Mouse (Mus musculus): ENCODE measurements around the gene Olfr544. TPM values are rescaled to one million over a fixed set of nuclear protein-coding genes. Genes with fewer than 3 reads are reported as not detected.

The Olfr544 gene
- polyA plus RNA-seq, 1 experiment, result not detected

- peak within 1 kb of the TSS; percentile 73 for H3K27ac ChIP-seq (ENCODE audit: insufficient read depth, low read depth, low read length)
- H3K4me1 ChIP-seq (ENCODE audit: control insufficient read depth, insufficient read depth, low read length), result peaks cover 8% of the 10 kb centered on the region
- peak within 1 kb of the TSS; percentile 99 for H3K4me3 ChIP-seq (ENCODE audit: insufficient read depth, low read length)
- TF ChIP-seq POLR2A (IDR thresholded peaks at IDR 0.05; ENCODE audit: borderline replicate concordance, low read depth, low read length), result no peak
- TF ChIP-seq CTCF (IDR thresholded peaks at IDR 0.05; ENCODE audit: low read depth, low read length), result 0 out of 2 replicates have a peak, but pooled peaks have one; percentile 19
Observed at GRCm38 (mm10) chr7:102441657-102442391, 46.3 kb downstream of the Olfr544 start, which contains the start of gene Rrm1. Rrm1 (plus strand) TSS chr7:102441695.

DNA sequence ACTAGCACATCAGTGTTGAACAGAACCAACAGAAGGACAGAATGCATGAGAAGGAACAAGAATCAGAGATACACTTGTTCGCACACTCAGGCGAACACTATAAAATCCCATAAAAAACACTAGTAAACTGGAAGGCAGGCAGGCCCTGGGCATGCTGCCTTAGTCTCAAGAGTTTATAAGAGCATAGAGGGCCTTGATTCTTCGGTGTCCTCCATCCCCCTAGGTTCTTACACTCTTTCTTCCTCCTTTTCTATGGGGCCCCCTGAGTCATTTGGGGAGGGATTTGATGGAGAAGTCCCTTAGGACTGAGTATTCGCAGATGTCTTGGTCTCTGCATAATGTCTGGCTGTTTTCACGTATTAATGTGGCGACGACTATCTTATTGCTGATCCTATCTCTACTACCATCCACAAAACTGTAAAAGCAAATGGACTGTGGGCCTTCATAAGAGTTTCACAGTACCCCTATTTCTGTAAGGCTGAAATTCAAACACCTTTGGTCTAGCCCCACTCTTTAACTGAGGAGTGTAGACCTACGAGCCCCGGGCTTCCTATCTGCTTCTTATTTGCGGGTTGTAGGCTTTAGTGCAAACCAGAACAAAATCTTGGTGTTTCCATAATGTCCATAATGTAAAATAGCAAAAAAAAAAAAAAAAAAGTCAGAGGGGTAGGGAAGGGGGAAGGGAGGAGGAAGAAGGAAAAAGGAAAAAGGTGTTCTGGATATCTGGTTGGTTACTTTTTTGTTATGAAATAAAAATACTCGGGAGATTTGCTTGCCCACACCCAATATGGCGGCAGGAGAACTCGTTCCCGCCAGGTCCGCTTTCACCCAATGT, 47.1 kb downstream of the Olfr544 start:
- Histone ChIP-seq H3K4me3 (ENCODE audit: insufficient read depth, low read length) (no peak overlapping the region; the same call in 1 of the 2 replicates), H3K27ac (ENCODE audit: insufficient read depth, low read depth, low read length) (no peak overlapping the region), H3K4me1 (ENCODE audit: control insufficient read depth, insufficient read depth, low read length) (peaks cover 8% of the 10 kb centered on the region)
- no peak for TF ChIP-seq CTCF (IDR thresholded peaks at IDR 0.05; ENCODE audit: low read depth, low read length)
- no peak for TF ChIP-seq POLR2A (IDR thresholded peaks at IDR 0.05; ENCODE audit: borderline replicate concordance, low read depth, low read length)

- no peak overlapping the region for H3K27ac ChIP-seq (ENCODE audit: insufficient read depth, low read depth, low read length)
- no peak for TF ChIP-seq POLR2A (IDR thresholded peaks at IDR 0.05; ENCODE audit: borderline replicate concordance, low read depth, low read length)
- no peak for TF ChIP-seq CTCF (IDR thresholded peaks at IDR 0.05; ENCODE audit: low read depth, low read length)
- peaks cover 15% of the 10 kb centered on the region for H3K4me1 ChIP-seq (ENCODE audit: control insufficient read depth, insufficient read depth, low read length)
- H3K4me3 ChIP-seq (ENCODE audit: insufficient read depth, low read length), result no peak overlapping the region
Observed at GRCm38 (mm10) chr7:102434344-102434743, 53.8 kb downstream of the Olfr544 start.

Other genes starting within 250 kb of the Olfr544 start
- gene Rhog, start 232.3 kb downstream of the Olfr544 start, polyA plus RNA-seq (2012; ENCODE audit: insufficient read depth, insufficient read length, missing spikeins), result 537 and 572 TPM in 2 replicates
- gene Stim1, start 220.5 kb downstream of the Olfr544 start, polyA plus RNA-seq (2012; ENCODE audit: insufficient read depth, insufficient read length, missing spikeins), result 43.4 and 50.2 TPM in 2 replicates
- gene Rrm1, start 46.6 kb downstream of the Olfr544 start, polyA plus RNA-seq (2012; ENCODE audit: insufficient read depth, insufficient read length, missing spikeins), result 78.4 and 85.5 TPM in 2 replicates
- gene Olfr543, start 6.6 kb downstream of the Olfr544 start, polyA plus RNA-seq (2012; ENCODE audit: insufficient read depth, insufficient read length, missing spikeins), result not detected in 2 replicates
- gene Olfr545, start 11.3 kb upstream of the Olfr544 start, polyA plus RNA-seq (2012; ENCODE audit: insufficient read depth, insufficient read length, missing spikeins), result not detected in 2 replicates
- gene Olfr547, start 46.4 kb upstream of the Olfr544 start, polyA plus RNA-seq (2012; ENCODE audit: insufficient read depth, insufficient read length, missing spikeins), result not detected in 2 replicates
- not detected in 2 replicates for gene Olfr548-ps1, start 52.6 kb upstream of the Olfr544 start, polyA plus RNA-seq (2012; ENCODE audit: insufficient read depth, insufficient read length, missing spikeins)
- gene Olfr549, start 61.6 kb upstream of the Olfr544 start, polyA plus RNA-seq (2012; ENCODE audit: insufficient read depth, insufficient read length, missing spikeins), result not detected in 2 replicates
- 38.1 and 42.5 TPM in 2 replicates for gene Trim21, start 77.2 kb upstream of the Olfr544 start, polyA plus RNA-seq (2012; ENCODE audit: insufficient read depth, insufficient read length, missing spikeins)
- gene Olfr550, start 83.1 kb upstream of the Olfr544 start, polyA plus RNA-seq (2012; ENCODE audit: insufficient read depth, insufficient read length, missing spikeins), result not detected in 2 replicates
- not detected in 2 replicates for gene Olfr551, start 103.6 kb upstream of the Olfr544 start, polyA plus RNA-seq (2012; ENCODE audit: insufficient read depth, insufficient read length, missing spikeins)
- gene Olfr552, start 109.5 kb upstream of the Olfr544 start, polyA plus RNA-seq (2012; ENCODE audit: insufficient read depth, insufficient read length, missing spikeins), result not detected in 2 replicates
- not detected in 2 replicates for gene Olfr553, start 129.9 kb upstream of the Olfr544 start, polyA plus RNA-seq (2012; ENCODE audit: insufficient read depth, insufficient read length, missing spikeins)
- gene Olfr554, start 150.1 kb upstream of the Olfr544 start, polyA plus RNA-seq (2012; ENCODE audit: insufficient read depth, insufficient read length, missing spikeins), result not detected in 2 replicates
- gene Olfr555, start 170.5 kb upstream of the Olfr544 start, polyA plus RNA-seq (2012; ENCODE audit: insufficient read depth, insufficient read length, missing spikeins), result not detected in 2 replicates
- not detected in 2 replicates for gene Olfr556, start 176.6 kb upstream of the Olfr544 start, polyA plus RNA-seq (2012; ENCODE audit: insufficient read depth, insufficient read length, missing spikeins)
- gene Trim68, start 199.0 kb upstream of the Olfr544 start, polyA plus RNA-seq (2012; ENCODE audit: insufficient read depth, insufficient read length, missing spikeins), result 9.3 and 10.5 TPM in 2 replicates
- gene Olfr557, start 207.6 kb upstream of the Olfr544 start, polyA plus RNA-seq (2012; ENCODE audit: insufficient read depth, insufficient read length, missing spikeins), result not detected in 2 replicates
- not detected in 2 replicates for gene Olfr558, start 213.9 kb upstream of the Olfr544 start, polyA plus RNA-seq (2012; ENCODE audit: insufficient read depth, insufficient read length, missing spikeins)
- not detected in 2 replicates for gene Olfr33, start 230.8 kb upstream of the Olfr544 start, polyA plus RNA-seq (2012; ENCODE audit: insufficient read depth, insufficient read length, missing spikeins)
- not detected in 2 replicates for gene Olfr559, start 239.2 kb upstream of the Olfr544 start, polyA plus RNA-seq (2012; ENCODE audit: insufficient read depth, insufficient read length, missing spikeins)

All from bone marrow macrophage, adult 2 months (primary cell).